Mouse (Mus musculus) intestine, postnatal 0 days (tissue): ENCODE results near the gene Ak6. TPM values are rescaled to one million over a fixed set of nuclear protein-coding genes. Genes with fewer than 3 reads are reported as not detected.

Experiments used
- ATAC-seq: fragments of 200-750 bp; cut with Nextera tagmentation; 2 replicates; pipeline ENCODE4 v1.8.0; 2017; ENCODE audit warnings: mild to moderate bottlenecking, moderate TSS enrichment, moderate library complexity
- H3K27ac ChIP-seq: fragments of 300-500 bp; sonication (generic); 2 replicates; pipeline ENCODE4 v1.5.1; 2014; ENCODE audit warnings: mild to moderate bottlenecking, low read depth, low read length, moderate library complexity
- H3K27me3 ChIP-seq: fragments of 300-500 bp; sonication (generic); replicated peaks from 2 replicates; pipeline ENCODE4 v1.6.1; 2014; ENCODE audit warnings: low read length, mixed read lengths; ENCODE audit not compliant: control insufficient read depth, insufficient read depth
- H3K36me3 ChIP-seq: fragments of 300-500 bp; sonication (generic); 2 replicates; pipeline ENCODE4 v1.6.1; 2014; ENCODE audit warnings: mild to moderate bottlenecking, moderate library complexity; ENCODE audit not compliant: control insufficient read depth, insufficient read depth
- H3K4me1 ChIP-seq: fragments of 300-500 bp; sonication (generic); replicated peaks from 2 replicates; pipeline ENCODE4 v1.6.1; 2014; ENCODE audit warnings: antibody characterized with exemption, low read length, mixed read lengths; ENCODE audit not compliant: control insufficient read depth, insufficient read depth
- H3K4me2 ChIP-seq: fragments of 300-500 bp; sonication (generic); replicated peaks from 2 replicates; pipeline ENCODE4 v1.6.1; 2014; ENCODE audit warnings: low read depth, mild to moderate bottlenecking, moderate library complexity
- H3K4me3 ChIP-seq: fragments of 300-500 bp; sonication (generic); 2 replicates; pipeline ENCODE4 v1.5.1; 2014; ENCODE audit warnings: low read depth, low read length
- H3K9ac ChIP-seq: fragments of 300-500 bp; sonication (generic); 2 replicates; pipeline ENCODE4 v1.6.1; 2014; ENCODE audit warnings: mild to moderate bottlenecking, low read depth, low read length
- H3K9me3 ChIP-seq: fragments of 300-500 bp; sonication (generic); 2 replicates; pipeline ENCODE4 v1.6.1; 2016; ENCODE audit warnings: mixed run types; ENCODE audit not compliant: control insufficient read depth
- CTCF ChIP-seq: sonication (generic); IDR thresholded peaks from 2 replicates; pipeline ENCODE4 v1.5.1; 2016; ENCODE audit warnings: low read depth, mild to moderate bottlenecking, control low read depth, antibody characterized with exemption, moderate library complexity
- WGBS: fragments of 180-500 bp; shearing (Covaris S2); extraction: QIAGEN DNeasy Blood & Tissue Kit; methylation state at CpG from one replicate; pipeline ENCODE4 v1.1.7; 2014; 5-methylcytosine and 5-hydroxymethylcytosine counted together
- polyA plus RNA-seq: library from polyadenylated mRNA; unstranded; fragments of >200 nt; fragmentation: Nextera tagmentation; extraction: Ambion mirVana; gene quantifications from 2 replicates; pipeline ENCODE4 v1.2.1, GENCODE M21; 2015

Gene Ak6
- polyA plus RNA-seq, 1 experiment from 2014 or later = 156 TPM

- no peaks in the 10 kb centered on the region for H3K27me3 ChIP-seq
- no peaks in the 10 kb centered on the region for H3K9me3 ChIP-seq
- 86% methylated on average over 6 of the region's 6 CpGs for WGBS
- ATAC-seq = no peak
- no peaks in the 10 kb centered on the region for H3K4me1 ChIP-seq
- no peak overlapping the region for H3K27ac ChIP-seq
- H3K4me3 ChIP-seq = no peak overlapping the region
- H3K9ac ChIP-seq = no peak overlapping the region
- H3K36me3 ChIP-seq = peaks cover 65% of the 10 kb centered on the region
- no peak for TF ChIP-seq CTCF
- no peak overlapping the region for H3K4me2 ChIP-seq
Observed at GRCm38 (mm10) chr13:100715467-100715866, 64.7 kb downstream of the Ak6 start.

Other genes starting within 250 kb of the Ak6 start
- 23.4 and 27.7 TPM in 2 replicates for gene Naip1, start 198.1 kb upstream of the Ak6 start, polyA plus RNA-seq
- 33.4 and 37.5 TPM in 2 replicates for gene Gtf2h2, start 158.4 kb upstream of the Ak6 start, polyA plus RNA-seq
- 44.5 and 49.4 TPM in 2 replicates for gene Ocln, start 98.3 kb upstream of the Ak6 start, polyA plus RNA-seq
- 20.8 and 21.1 TPM in 2 replicates for gene Marveld2, start 34.0 kb upstream of the Ak6 start, polyA plus RNA-seq
- gene Rad17, start 72 bp downstream of the Ak6 start, polyA plus RNA-seq = 10.3 and 11.1 TPM in 2 replicates
- 10.9 and 11.1 TPM in 2 replicates for gene Taf9, start 600 bp downstream of the Ak6 start, polyA plus RNA-seq
- gene Ccdc125, start 18.7 kb downstream of the Ak6 start, polyA plus RNA-seq = 3.2 and 4.1 TPM in 2 replicates
- gene Cdk7, start 80.0 kb downstream of the Ak6 start, polyA plus RNA-seq = 44.3 and 47.3 TPM in 2 replicates
- gene Mrps36, start 93.7 kb downstream of the Ak6 start, polyA plus RNA-seq = 406 and 410 TPM in 2 replicates
- gene Cenph, start 124.9 kb downstream of the Ak6 start, polyA plus RNA-seq = 9.5 and 10.4 TPM in 2 replicates
- 30.3 and 41.3 TPM in 2 replicates for gene Ccnb1, start 135.6 kb downstream of the Ak6 start, polyA plus RNA-seq
- 52.9 and 55.7 TPM in 2 replicates for gene Slc30a5, start 182.4 kb downstream of the Ak6 start, polyA plus RNA-seq